Mouse (Mus musculus): Measurements from ENCODE around the gene Hist2h3c2. TPM values are rescaled to one million over a fixed set of nuclear protein-coding genes. Genes with fewer than 3 reads are reported as not detected.
A peak's percentile ranks its signal among the peaks of the same experiment; 100 is the strongest.

Hist2h3c2 gene
- total and polyA plus RNA-seq, 3 experiments: 1.3 to 1,173 (median 15.3) TPM

DNA sequence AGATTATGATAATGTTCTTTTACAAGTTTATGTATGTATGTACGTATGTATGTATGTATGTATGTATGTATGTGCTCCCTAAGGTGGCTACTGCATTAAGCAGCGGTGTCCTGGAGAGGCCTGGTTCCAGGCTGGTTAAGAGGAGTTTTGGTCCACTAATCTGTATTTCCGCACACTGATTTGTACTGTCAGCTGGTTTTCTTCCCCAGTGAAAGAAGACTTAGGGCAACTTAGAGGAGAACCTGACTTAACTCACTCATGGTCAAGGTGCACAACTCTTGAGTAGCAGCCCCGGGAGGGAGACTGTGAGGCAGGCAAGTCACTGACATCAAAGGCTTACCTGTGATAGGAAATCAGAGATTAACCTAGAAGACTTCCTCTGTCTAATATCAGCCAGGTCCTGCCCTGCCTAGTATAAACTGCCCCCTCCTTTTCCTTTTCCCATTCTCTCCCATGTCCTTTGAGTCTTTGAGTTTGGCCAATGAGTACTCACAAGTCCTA is 2.0 kb downstream of the Hist2h3c2 start:
- peak overlapping the region; percentile 31 for H3K4me2 ChIP-seq (ENCODE audit: insufficient read depth, low read depth, poor library complexity, severe bottlenecking)
- no peaks in the 10 kb centered on the region for H3K27me3 ChIP-seq (replicated peaks)
- dilution Hi-C loops (cut with MboI; ENCODE audit: extremely low pct_ligation_motif_present, extremely low pct_unique_long_range_greater_than_20kb, low sequenced_read_pairs): no loop called here

GRCm38 (mm10) chr3:96235836-96236235 is 3.1 kb downstream of the Hist2h3c2 start:
- no peaks in the 10 kb centered on the region for H3K79me2 ChIP-seq (replicated peaks; ENCODE audit: control insufficient read depth, extremely low read depth, insufficient read depth, poor library complexity, severe bottlenecking)
- in situ Hi-C loops (cut with MboI; ENCODE audit: low pct_ligation_motif_present, low pct_unique_long_range_greater_than_20kb, low sequenced_read_pairs) (no loop called here), dilution Hi-C loops (cut with MboI; ENCODE audit: extremely low pct_ligation_motif_present, extremely low pct_unique_long_range_greater_than_20kb, low sequenced_read_pairs) (no loop called here)
- DNase-seq (ENCODE audit: extremely low read depth): no peak
- no peak overlapping the region for H3K4me3 ChIP-seq (replicated peaks in 1 of 3; ENCODE audit: low read depth in 2 of 3, low read length in 2 of 3, poor library complexity in 1 of 3)
- H3K9me3 ChIP-seq (replicated peaks; ENCODE audit: low read length): no peaks in the 10 kb centered on the region
- H3K4me1 ChIP-seq (ENCODE audit: control insufficient read depth in 1 of 2, insufficient read depth in 2 of 2): peaks cover 4 to 57% of the 10 kb centered on the region in 2 experiments; a peak in 3 of 4 replicates
- H3K9ac ChIP-seq (ENCODE audit: insufficient read depth, low read depth): no peak overlapping the region
- TF ChIP-seq MXI1 (IDR thresholded peaks at IDR 0.05; ENCODE audit: low read depth, low read length) (no peak), POLR2AphosphoS2 (IDR thresholded peaks at IDR 0.05; ENCODE audit: low read depth, low read length) (no peak), MYC (IDR thresholded peaks at IDR 0.05; ENCODE audit: low read depth, low read length) (no peak), CHD1 (IDR thresholded peaks at IDR 0.05; ENCODE audit: low read depth, low read length) (no peak), MEF2A (IDR thresholded peaks at IDR 0.05; ENCODE audit: borderline replicate concordance, low read depth, low read length) (no peak), USF1 (IDR thresholded peaks at IDR 0.05; ENCODE audit: low read depth, low read length) (no peak), EP300 (IDR thresholded peaks at IDR 0.05; ENCODE audit: low read length) (no peak), ZKSCAN1 (IDR thresholded peaks at IDR 0.05; ENCODE audit: borderline replicate concordance, low read depth, low read length) (no peak), TCF12 (IDR thresholded peaks at IDR 0.05; ENCODE audit: low read depth, low read length) (no peak), ZMIZ1 (IDR thresholded peaks at IDR 0.05; ENCODE audit: low read depth, low read length) (no peak), POLR2A (IDR thresholded peaks at IDR 0.05; ENCODE audit: low read depth, low read length) (no peak), PAX5 (IDR thresholded peaks at IDR 0.05; ENCODE audit: low read length) (no peak), ELF1 (IDR thresholded peaks at IDR 0.05; ENCODE audit: low read depth, low read length) (no peak), USF2 (conservative IDR thresholded peaks at IDR 0.05; ENCODE audit: low read depth, low read length) (no peak), UBTF (IDR thresholded peaks at IDR 0.05; ENCODE audit: low read depth, low read length) (no peak), JUND (conservative IDR thresholded peaks at IDR 0.05; ENCODE audit: low read depth, low read length) (no peak), SMC3 (IDR thresholded peaks at IDR 0.05; ENCODE audit: low read depth, low read length) (no peak), CTCF (conservative IDR thresholded peaks at IDR 0.05 in 1 of 2, IDR thresholded peaks at IDR 0.05 in 1 of 2; ENCODE audit: low read depth in 2 of 2, low read length in 2 of 2) (no peak), HCFC1 (IDR thresholded peaks at IDR 0.05; ENCODE audit: low read depth, low read length) (no peak), RAD21 (IDR thresholded peaks at IDR 0.05; ENCODE audit: low read depth, low read length) (no peak)
- H3K4me2 ChIP-seq (ENCODE audit: insufficient read depth, low read depth, poor library complexity, severe bottlenecking): no peak overlapping the region
- no peak overlapping the region for H3K27ac ChIP-seq (ENCODE audit: insufficient read depth, low read depth)
- no peaks in the 10 kb centered on the region for H3K36me3 ChIP-seq (replicated peaks in 1 of 2; ENCODE audit: control insufficient read depth in 1 of 2, insufficient read depth in 1 of 2, low read length in 1 of 2)
- no peaks in the 10 kb centered on the region for H3K27me3 ChIP-seq (replicated peaks)

More for the DNA sequence above, 2.0 kb downstream of the Hist2h3c2 start:
- TF ChIP-seq USF2 (conservative IDR thresholded peaks at IDR 0.05; ENCODE audit: low read depth, low read length) (no peak), BHLHE40 (IDR thresholded peaks at IDR 0.05; ENCODE audit: low read depth, low read length) (no peak), POLR2AphosphoS2 (IDR thresholded peaks at IDR 0.05; ENCODE audit: low read depth, low read length) (no peak), ZMIZ1 (IDR thresholded peaks at IDR 0.05; ENCODE audit: low read depth, low read length) (no peak), E2F4 (IDR thresholded peaks at IDR 0.05; ENCODE audit: insufficient replicate concordance, low read depth, low read length) (no peak), NRF1 (IDR thresholded peaks at IDR 0.05; ENCODE audit: low read depth, low read length) (no peak), CHD2 (IDR thresholded peaks at IDR 0.05; ENCODE audit: low read length) (no peak), POLR2A (IDR thresholded peaks at IDR 0.05; ENCODE audit: low read depth, low read length) (no peak), HCFC1 (IDR thresholded peaks at IDR 0.05; ENCODE audit: low read depth, low read length) (no peak), IRF4 (IDR thresholded peaks at IDR 0.05; ENCODE audit: low read depth, low read length) (no peak), MYC (IDR thresholded peaks at IDR 0.05; ENCODE audit: low read depth, low read length) (no peak), MAZ (IDR thresholded peaks at IDR 0.05; ENCODE audit: low read depth, low read length) (no peak), ETS1 (conservative IDR thresholded peaks at IDR 0.05; ENCODE audit: low read depth, low read length) (no peak), ZC3H11A (IDR thresholded peaks at IDR 0.05; ENCODE audit: low read depth, low read length) (no peak), GABPA (IDR thresholded peaks at IDR 0.05; ENCODE audit: insufficient replicate concordance, low read depth, low read length) (no peak), KAT2A (IDR thresholded peaks at IDR 0.05; ENCODE audit: insufficient replicate concordance, low read length) (no peak), EP300 (IDR thresholded peaks at IDR 0.05; ENCODE audit: low read length) (no peak), ELF1 (IDR thresholded peaks at IDR 0.05; ENCODE audit: low read depth, low read length) (no peak), MAX (IDR thresholded peaks at IDR 0.05; ENCODE audit: low read length) (no peak), MAFK (IDR thresholded peaks at IDR 0.05; ENCODE audit: insufficient replicate concordance, low read length) (no peak)
- peak; percentile 38 for DNase-seq (ENCODE audit: extremely low read depth)
- peak overlapping the region; percentile 55 to 84 (median 76) for H3K4me3 ChIP-seq (replicated peaks in 1 of 3; ENCODE audit: low read depth in 2 of 3, low read length in 2 of 3, poor library complexity in 1 of 3)
- H3K9me3 ChIP-seq (replicated peaks; ENCODE audit: low read length): no peaks in the 10 kb centered on the region
- peak overlapping the region; percentile 92; the same call in 1 of the 2 replicates for H3K27ac ChIP-seq (ENCODE audit: insufficient read depth, low read depth)
- H3K4me1 ChIP-seq (ENCODE audit: control insufficient read depth in 1 of 2, insufficient read depth in 2 of 2): peaks cover 2 to 49% of the 10 kb centered on the region in 2 experiments; a peak in 2 of 4 replicates
- in situ Hi-C loops (cut with MboI; ENCODE audit: low pct_ligation_motif_present, low pct_unique_long_range_greater_than_20kb, low sequenced_read_pairs): no loop called here
- no peaks in the 10 kb centered on the region for H3K36me3 ChIP-seq (replicated peaks in 1 of 2; ENCODE audit: control insufficient read depth in 1 of 2, insufficient read depth in 1 of 2, low read length in 1 of 2)
- H3K9ac ChIP-seq (ENCODE audit: insufficient read depth, low read depth): peak overlapping the region; percentile 80
- no peaks in the 10 kb centered on the region for H3K79me2 ChIP-seq (replicated peaks; ENCODE audit: control insufficient read depth, extremely low read depth, insufficient read depth, poor library complexity, severe bottlenecking)
